Mouse (Mus musculus) layer of hippocampus, adult 11-12 months (tissue): ENCODE results near the gene Fth1.

Experiments
- DNase-seq: peaks from one replicate; pipeline ENCODE4 v3.0.0; 2022; ENCODE audit warnings: low spot score

Fth1 gene

GRCm38 (mm10) chr19:10022414-10023303 lies 42.3 kb downstream of the Fth1 start:
- peak; percentile 70 for DNase-seq

GRCm38 (mm10) chr19:10023304-10023758 lies 42.9 kb downstream of the Fth1 start:
- DNase-seq, result no peak

GRCm38 (mm10) chr19:10025169-10025875 lies 44.9 kb downstream of the Fth1 start:
- DNase-seq, result peak; percentile 67

- DNase-seq, result no peak
Measured at GRCm38 (mm10) chr19:10029746-10030145, 49.3 kb downstream of the Fth1 start.

GRCm38 (mm10) chr19:10033211-10033973 lies 53.0 kb downstream of the Fth1 start:
- DNase-seq, result peak; percentile 67

- DNase-seq, result no peak
Measured at GRCm38 (mm10) chr19:10034356-10034755, 54.0 kb downstream of the Fth1 start.
